Mouse (Mus musculus) liver, embryonic 14.5 days (tissue): ENCODE measurements around the gene Cnih3. TPM values are rescaled to one million over a fixed set of nuclear protein-coding genes. Genes with fewer than 3 reads are reported as not detected.

Experiments used
- ATAC-seq: fragments of 200-750 bp; cut with Nextera tagmentation; 2 replicates; pipeline ENCODE4 v1.8.0; 2017; ENCODE audit warnings: moderate number of reproducible peaks, mild to moderate bottlenecking, moderate library complexity; ENCODE audit not compliant: insufficient read depth
- DNase-seq, 3 experiments: peaks; one replicate each; pipeline ENCODE4 v3.0.0-alpha.2; 2012 to 2013; ENCODE audit warnings: low read depth in 3 of 3, low spot score in 3 of 3
- H3K27ac ChIP-seq: fragments of 300-500 bp; sonication (generic); 2 replicates; pipeline ENCODE4 v1.5.1; 2014; ENCODE audit warnings: moderate library complexity, mild to moderate bottlenecking, control low read depth, inconsistent platforms
- H3K27me3 ChIP-seq: fragments of 300-500 bp; sonication (generic); 2 replicates; pipeline ENCODE4 v1.6.1; 2014; ENCODE audit warnings: mild to moderate bottlenecking, low read length, moderate library complexity; ENCODE audit not compliant: control insufficient read depth, insufficient read depth
- H3K36me3 ChIP-seq: fragments of 300-500 bp; sonication (generic); replicated peaks from 2 replicates; pipeline ENCODE4 v1.6.1; 2014; ENCODE audit warnings: low read depth; ENCODE audit not compliant: control insufficient read depth, insufficient read depth
- H3K4me1 ChIP-seq, 2 experiments: fragments of 200-500 bp in 1 of 2; fragments of 300-500 bp in 1 of 2; sonication (generic) in 1 of 2; replicated peaks; 2 replicates each; pipeline ENCODE4 v1.6.1; 2012 to 2014; ENCODE audit warnings: antibody characterized with exemption in 1 of 2, inconsistent platforms in 1 of 2, low read length in 1 of 2; ENCODE audit not compliant: control insufficient read depth in 2 of 2, insufficient read depth in 2 of 2
- H3K4me2 ChIP-seq: fragments of 300-500 bp; sonication (generic); 2 replicates; pipeline ENCODE4 v1.6.1; 2014; ENCODE audit warnings: low read depth, mild to moderate bottlenecking, control low read depth, moderate library complexity
- H3K4me3 ChIP-seq, 2 experiments: fragments of 200-500 bp in 1 of 2; fragments of 300-500 bp in 1 of 2; sonication (generic) in 1 of 2; 2 replicates each; pipeline ENCODE4 v1.5.1; 2012 to 2014; ENCODE audit warnings: low read depth in 2 of 2, low read length in 2 of 2, mild to moderate bottlenecking in 2 of 2, control low read depth in 1 of 2, inconsistent platforms in 1 of 2, moderate library complexity in 1 of 2; ENCODE audit not compliant: insufficient read depth in 1 of 2
- H3K9ac ChIP-seq: fragments of 300-500 bp; sonication (generic); replicated peaks from 2 replicates; pipeline ENCODE4 v1.6.1; 2014; ENCODE audit warnings: mild to moderate bottlenecking, control low read depth, moderate library complexity
- H3K9me3 ChIP-seq: fragments of 300-500 bp; sonication (generic); 2 replicates; pipeline ENCODE4 v1.6.1; 2016; ENCODE audit warnings: low read length, mixed read lengths; ENCODE audit not compliant: control insufficient read depth
- CTCF ChIP-seq: IDR thresholded peaks from 2 replicates; pipeline ENCODE4 v1.5.1; 2016; ENCODE audit warnings: antibody characterized with exemption, low read depth, control low read depth
- EP300 ChIP-seq: IDR thresholded peaks from 2 replicates; pipeline ENCODE4 v1.6.1; 2016; ENCODE audit warnings: antibody characterized with exemption, low read depth
- WGBS: fragments of 180-500 bp; shearing (Covaris S2); extraction: QIAGEN DNeasy Blood & Tissue Kit; methylation state at CpG from one replicate; pipeline ENCODE4 v1.1.7; 2014; ENCODE audit not compliant: insufficient replicate concordance; 5-methylcytosine and 5-hydroxymethylcytosine counted together
- polyA plus RNA-seq, 2 experiments: library from polyadenylated mRNA; depleted of rRNA in 1 of 2; stranded (reverse) in 1 of 2; unstranded in 1 of 2; fragments of >200 nt; fragmentation: Nextera tagmentation in 1 of 2; extraction: Ambion mirVana in 1 of 2; gene quantifications; 2 replicates each; pipeline versions ENCODE4 v1.2.1 to v1.2.3; 2012 to 2014

Cnih3 gene
- polyA plus RNA-seq, 2 experiments, result 0.02 TPM; not detected in 1

GRCm38 (mm10) chr1:181445630-181446257 is 93.3 kb downstream of the Cnih3 start:
- DNase-seq, result no peak
- H3K27ac ChIP-seq, result no peak overlapping the region
- 35% methylated on average over 1 of the region's 1 CpGs for WGBS
- H3K4me1 ChIP-seq, result no peaks in the 10 kb centered on the region
- ATAC-seq, result no peak
- H3K9me3 ChIP-seq, result no peaks in the 10 kb centered on the region
- H3K4me2 ChIP-seq, result no peak overlapping the region
- no peak for TF ChIP-seq EP300
- peak; percentile 52 for TF ChIP-seq CTCF
- H3K36me3 ChIP-seq, result no peaks in the 10 kb centered on the region
- no peak overlapping the region for H3K4me3 ChIP-seq
- H3K9ac ChIP-seq, result no peak overlapping the region
- H3K27me3 ChIP-seq, result no peaks in the 10 kb centered on the region; the same call in 1 of the 2 replicates

- H3K9ac ChIP-seq, result no peak overlapping the region
- no peaks in the 10 kb centered on the region for H3K9me3 ChIP-seq
- H3K27ac ChIP-seq, result no peak overlapping the region
- H3K36me3 ChIP-seq, result no peaks in the 10 kb centered on the region
- H3K4me1 ChIP-seq, result no peaks in the 10 kb centered on the region
- TF ChIP-seq CTCF, result no peak
- TF ChIP-seq EP300, result no peak
- ATAC-seq (no peak), DNase-seq (no peak)
- no peak overlapping the region for H3K4me2 ChIP-seq
- H3K4me3 ChIP-seq, result no peak overlapping the region
- no peaks in the 10 kb centered on the region; the same call in 1 of the 2 replicates for H3K27me3 ChIP-seq
- WGBS, result 15% methylated on average over 6 of the region's 6 CpGs
These were observed 94.2 kb downstream of the Cnih3 start for GRCm38 (mm10) chr1:181446591-181447114.

- H3K4me1 ChIP-seq, result no peaks in the 10 kb centered on the region
- no peak overlapping the region for H3K4me2 ChIP-seq
- H3K9ac ChIP-seq, result no peak overlapping the region
- no peak for ATAC-seq
- TF ChIP-seq CTCF, result no peak
- TF ChIP-seq EP300, result no peak
- no peak overlapping the region for H3K4me3 ChIP-seq
- H3K36me3 ChIP-seq, result no peaks in the 10 kb centered on the region
- no peak overlapping the region for H3K27ac ChIP-seq
- no peaks in the 10 kb centered on the region for H3K9me3 ChIP-seq
- WGBS, result 65% methylated on average over 4 of the region's 4 CpGs
- H3K27me3 ChIP-seq, result no peaks in the 10 kb centered on the region; the same call in 1 of the 2 replicates
- no peak for DNase-seq
These were observed 95.1 kb downstream of the Cnih3 start for GRCm38 (mm10) chr1:181447576-181447975.

- Histone ChIP-seq H3K9ac (no peak overlapping the region), H3K9me3 (no peaks in the 10 kb centered on the region), H3K4me2 (no peak overlapping the region), H3K27ac (no peak overlapping the region), H3K4me3 (no peak overlapping the region), H3K36me3 (no peaks in the 10 kb centered on the region), H3K4me1 (no peaks in the 10 kb centered on the region), H3K27me3 (no peaks in the 10 kb centered on the region; the same call in 1 of the 2 replicates)
- DNase-seq, result no peak
- WGBS, result 72% methylated on average over 7 of the region's 7 CpGs
- TF ChIP-seq EP300 (no peak), CTCF (no peak)
- no peak for ATAC-seq
These were observed 95.6 kb downstream of the Cnih3 start for GRCm38 (mm10) chr1:181448041-181448440.

- ATAC-seq, result no peak
- no peak overlapping the region for H3K4me2 ChIP-seq
- no peak for DNase-seq
- no peaks in the 10 kb centered on the region for H3K36me3 ChIP-seq
- H3K27ac ChIP-seq, result no peak overlapping the region
- no peaks in the 10 kb centered on the region for H3K4me1 ChIP-seq
- H3K9ac ChIP-seq, result no peak overlapping the region
- H3K4me3 ChIP-seq, result no peak overlapping the region
- H3K27me3 ChIP-seq, result no peaks in the 10 kb centered on the region; the same call in 1 of the 2 replicates
- WGBS, result 55% methylated on average over 6 of the region's 6 CpGs
- no peaks in the 10 kb centered on the region for H3K9me3 ChIP-seq
- no peak for TF ChIP-seq EP300
- TF ChIP-seq CTCF, result no peak
These were observed 100.7 kb downstream of the Cnih3 start for GRCm38 (mm10) chr1:181453106-181453505.
